Mouse (Mus musculus): ENCODE measurements at regions not wholly inside any gene's neighbourhood (a gene's known extent, or its start where the extent isn't known, plus 50 kb on each side); places are given as distances from the start of the nearest gene placed in this dataset.

GRCm38 (mm10) chr9:115512835-115513629, 202.8 kb upstream of the Stt3b start:
- WGBS: 65% methylated on average over 16 of the region's 16 CpGs
- H3K27ac ChIP-seq (ENCODE audit: low read length): no peak overlapping the region
- H3K27me3 ChIP-seq (ENCODE audit: control insufficient read depth, insufficient read depth, low read depth, low read length): no peaks in the 10 kb centered on the region
- no peak overlapping the region for H3K4me2 ChIP-seq (ENCODE audit: low read depth, low read length)
- H3K4me3 ChIP-seq (ENCODE audit: low read length): no peak overlapping the region
- H3K9ac ChIP-seq (ENCODE audit: low read length): no peak overlapping the region
- no peaks in the 10 kb centered on the region for H3K9me3 ChIP-seq (ENCODE audit: control insufficient read depth, low read length)
- ATAC-seq (ENCODE audit: low read depth): no peak
- H3K36me3 ChIP-seq (ENCODE audit: control insufficient read depth, insufficient read depth, low read length): no peaks in the 10 kb centered on the region
- no peaks in the 10 kb centered on the region for H3K4me1 ChIP-seq (replicated peaks; ENCODE audit: control insufficient read depth, insufficient read depth, low read length)

GRCm38 (mm10) chr9:115517903-115518302, 207.7 kb upstream of the Stt3b start:
- H3K36me3 ChIP-seq (ENCODE audit: control insufficient read depth, insufficient read depth, low read length): no peaks in the 10 kb centered on the region
- no peak overlapping the region for H3K9ac ChIP-seq (ENCODE audit: low read length)
- no peak overlapping the region for H3K4me2 ChIP-seq (ENCODE audit: low read depth, low read length)
- no peak overlapping the region for H3K27ac ChIP-seq (ENCODE audit: low read length)
- no peaks in the 10 kb centered on the region for H3K4me1 ChIP-seq (replicated peaks; ENCODE audit: control insufficient read depth, insufficient read depth, low read length)
- no peak overlapping the region for H3K4me3 ChIP-seq (ENCODE audit: low read length)
- no peaks in the 10 kb centered on the region for H3K9me3 ChIP-seq (ENCODE audit: control insufficient read depth, low read length)
- no peak for ATAC-seq (ENCODE audit: low read depth)
- H3K27me3 ChIP-seq (ENCODE audit: control insufficient read depth, insufficient read depth, low read depth, low read length): no peaks in the 10 kb centered on the region

GRCm38 (mm10) chr9:115524161-115524560, 213.9 kb upstream of the Stt3b start:
- no peak overlapping the region for H3K4me2 ChIP-seq (ENCODE audit: low read depth, low read length)
- H3K4me3 ChIP-seq (ENCODE audit: low read length): no peak overlapping the region
- H3K27me3 ChIP-seq (ENCODE audit: control insufficient read depth, insufficient read depth, low read depth, low read length): no peaks in the 10 kb centered on the region
- no peak overlapping the region for H3K27ac ChIP-seq (ENCODE audit: low read length)
- no peaks in the 10 kb centered on the region for H3K9me3 ChIP-seq (ENCODE audit: control insufficient read depth, low read length)
- H3K4me1 ChIP-seq (replicated peaks; ENCODE audit: control insufficient read depth, insufficient read depth, low read length): no peaks in the 10 kb centered on the region
- 75% methylated on average over 3 of the region's 3 CpGs for WGBS
- no peak for ATAC-seq (ENCODE audit: low read depth)
- H3K36me3 ChIP-seq (ENCODE audit: control insufficient read depth, insufficient read depth, low read length): no peaks in the 10 kb centered on the region
- no peak overlapping the region for H3K9ac ChIP-seq (ENCODE audit: low read length)

- H3K4me2 ChIP-seq (ENCODE audit: low read depth, low read length): no peak overlapping the region
- H3K4me1 ChIP-seq (replicated peaks; ENCODE audit: control insufficient read depth, insufficient read depth, low read length): no peaks in the 10 kb centered on the region
- H3K27ac ChIP-seq (ENCODE audit: low read length): no peak overlapping the region
- H3K36me3 ChIP-seq (ENCODE audit: control insufficient read depth, insufficient read depth, low read length): no peaks in the 10 kb centered on the region
- no peaks in the 10 kb centered on the region for H3K9me3 ChIP-seq (ENCODE audit: control insufficient read depth, low read length)
- H3K27me3 ChIP-seq (ENCODE audit: control insufficient read depth, insufficient read depth, low read depth, low read length): no peaks in the 10 kb centered on the region
- H3K4me3 ChIP-seq (ENCODE audit: low read length): no peak overlapping the region
- 65% methylated on average over 5 of the region's 5 CpGs for WGBS
- no peak overlapping the region for H3K9ac ChIP-seq (ENCODE audit: low read length)
- ATAC-seq (ENCODE audit: low read depth): no peak
Observed at GRCm38 (mm10) chr9:115524591-115524990, 214.4 kb upstream of the Stt3b start.

GRCm38 (mm10) chr9:115526322-115526721, 216.1 kb upstream of the Stt3b start:
- Histone ChIP-seq H3K4me1 (replicated peaks; ENCODE audit: control insufficient read depth, insufficient read depth, low read length) (no peaks in the 10 kb centered on the region), H3K9ac (ENCODE audit: low read length) (no peak overlapping the region), H3K27me3 (ENCODE audit: control insufficient read depth, insufficient read depth, low read depth, low read length) (no peaks in the 10 kb centered on the region), H3K9me3 (ENCODE audit: control insufficient read depth, low read length) (no peaks in the 10 kb centered on the region), H3K27ac (ENCODE audit: low read length) (no peak overlapping the region), H3K4me3 (ENCODE audit: low read length) (no peak overlapping the region), H3K4me2 (ENCODE audit: low read depth, low read length) (no peak overlapping the region), H3K36me3 (ENCODE audit: control insufficient read depth, insufficient read depth, low read length) (no peaks in the 10 kb centered on the region)
- 75% methylated on average over 4 of the region's 4 CpGs for WGBS
- no peak for ATAC-seq (ENCODE audit: low read depth)

- WGBS: 74% methylated on average over 6 of the region's 6 CpGs
- no peaks in the 10 kb centered on the region for H3K36me3 ChIP-seq (ENCODE audit: control insufficient read depth, insufficient read depth, low read length)
- no peak for ATAC-seq (ENCODE audit: low read depth)
Observed at GRCm38 (mm10) chr9:115526981-115527380, 216.8 kb upstream of the Stt3b start.

GRCm38 (mm10) chr9:115534198-115534597, 224.0 kb upstream of the Stt3b start:
- H3K27ac ChIP-seq (ENCODE audit: low read length): no peak overlapping the region
- H3K36me3 ChIP-seq (ENCODE audit: control insufficient read depth, insufficient read depth, low read length): no peaks in the 10 kb centered on the region
- H3K4me2 ChIP-seq (ENCODE audit: low read depth, low read length): no peak overlapping the region
- no peaks in the 10 kb centered on the region for H3K27me3 ChIP-seq (ENCODE audit: control insufficient read depth, insufficient read depth, low read depth, low read length)
- ATAC-seq (ENCODE audit: low read depth): no peak
- H3K4me1 ChIP-seq (replicated peaks; ENCODE audit: control insufficient read depth, insufficient read depth, low read length): no peaks in the 10 kb centered on the region
- no peak overlapping the region for H3K4me3 ChIP-seq (ENCODE audit: low read length)
- H3K9ac ChIP-seq (ENCODE audit: low read length): no peak overlapping the region
- no peaks in the 10 kb centered on the region for H3K9me3 ChIP-seq (ENCODE audit: control insufficient read depth, low read length)
- 50% methylated on average over 3 of the region's 3 CpGs for WGBS

More at GRCm38 (mm10) chr9:115526981-115527380, 216.8 kb upstream of the Stt3b start:
- Histone ChIP-seq H3K9me3 (ENCODE audit: control insufficient read depth, low read length) (no peaks in the 10 kb centered on the region), H3K4me3 (ENCODE audit: low read length) (no peak overlapping the region), H3K4me1 (replicated peaks; ENCODE audit: control insufficient read depth, insufficient read depth, low read length) (no peaks in the 10 kb centered on the region), H3K27me3 (ENCODE audit: control insufficient read depth, insufficient read depth, low read depth, low read length) (no peaks in the 10 kb centered on the region), H3K4me2 (ENCODE audit: low read depth, low read length) (no peak overlapping the region), H3K9ac (ENCODE audit: low read length) (no peak overlapping the region), H3K27ac (ENCODE audit: low read length) (no peak overlapping the region)

GRCm38 (mm10) chr9:115543665-115544064, 233.4 kb upstream of the Stt3b start:
- 0 out of 2 replicates have a peak overlapping the region, but pooled peaks have one; percentile 44 for H3K27ac ChIP-seq (ENCODE audit: low read length)
- H3K9ac ChIP-seq (ENCODE audit: low read length): no peak overlapping the region
- H3K4me3 ChIP-seq (ENCODE audit: low read length): no peak overlapping the region
- WGBS: 33% methylated on average over 9 of the region's 9 CpGs
- H3K27me3 ChIP-seq (ENCODE audit: control insufficient read depth, insufficient read depth, low read depth, low read length): no peaks in the 10 kb centered on the region
- H3K9me3 ChIP-seq (ENCODE audit: control insufficient read depth, low read length): peaks cover 4% of the 10 kb centered on the region; the same call in 1 of the 2 replicates
- H3K4me2 ChIP-seq (ENCODE audit: low read depth, low read length): no peak overlapping the region
- peaks cover 10% of the 10 kb centered on the region; the same call in 1 of the 2 replicates for H3K4me1 ChIP-seq (replicated peaks; ENCODE audit: control insufficient read depth, insufficient read depth, low read length)
- ATAC-seq (ENCODE audit: low read depth): peak; percentile 74
- no peaks in the 10 kb centered on the region for H3K36me3 ChIP-seq (ENCODE audit: control insufficient read depth, insufficient read depth, low read length)

- Histone ChIP-seq H3K4me2 (ENCODE audit: low read depth, low read length) (no peak overlapping the region), H3K36me3 (ENCODE audit: control insufficient read depth, insufficient read depth, low read length) (no peaks in the 10 kb centered on the region), H3K9me3 (ENCODE audit: control insufficient read depth, low read length) (no peaks in the 10 kb centered on the region; the same call in 1 of the 2 replicates), H3K9ac (ENCODE audit: low read length) (no peak overlapping the region), H3K27me3 (ENCODE audit: control insufficient read depth, insufficient read depth, low read depth, low read length) (no peaks in the 10 kb centered on the region), H3K27ac (ENCODE audit: low read length) (no peak overlapping the region), H3K4me3 (ENCODE audit: low read length) (no peak overlapping the region), H3K4me1 (replicated peaks; ENCODE audit: control insufficient read depth, insufficient read depth, low read length) (peaks cover 14% of the 10 kb centered on the region; the same call in 1 of the 2 replicates)
- WGBS: 67% methylated on average over 4 of the region's 4 CpGs
- no peak for ATAC-seq (ENCODE audit: low read depth)
Observed at GRCm38 (mm10) chr9:115545178-115545577, 235.0 kb upstream of the Stt3b start.
